Mouse (Mus musculus): ENCODE results near the gene Ndufa8.

DNA sequence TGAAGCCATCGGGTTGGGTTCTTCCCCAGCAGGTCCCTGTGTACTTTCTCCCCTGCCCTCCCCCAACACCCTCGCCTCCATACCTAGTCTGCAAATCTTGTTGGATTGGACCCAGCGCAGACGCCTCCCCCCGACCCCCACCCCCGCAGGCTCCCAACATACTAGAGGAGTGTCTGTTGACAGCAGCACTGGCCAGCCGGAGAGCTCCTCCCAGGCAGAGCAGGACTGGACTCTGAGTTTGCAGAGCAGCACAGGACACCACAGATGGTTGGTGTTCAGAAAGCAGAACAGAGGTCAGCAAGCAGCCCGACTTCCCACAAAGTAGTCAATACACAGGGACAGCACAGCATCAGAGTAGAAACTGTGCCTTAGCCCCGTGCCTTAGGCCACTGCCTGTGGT lies 32.2 kb upstream of the Ndufa8 start:
- TF ChIP-seq CTCF (IDR thresholded peaks at IDR 0.05; ENCODE audit: extremely low read depth, insufficient read depth, low read length), result no peak
- no peak for TF ChIP-seq POLR2A (IDR thresholded peaks at IDR 0.05; ENCODE audit: extremely low read depth, insufficient read depth, low read length)

Data from cortical plate, adult 2 months (tissue).